In the genomic region with DNA sequence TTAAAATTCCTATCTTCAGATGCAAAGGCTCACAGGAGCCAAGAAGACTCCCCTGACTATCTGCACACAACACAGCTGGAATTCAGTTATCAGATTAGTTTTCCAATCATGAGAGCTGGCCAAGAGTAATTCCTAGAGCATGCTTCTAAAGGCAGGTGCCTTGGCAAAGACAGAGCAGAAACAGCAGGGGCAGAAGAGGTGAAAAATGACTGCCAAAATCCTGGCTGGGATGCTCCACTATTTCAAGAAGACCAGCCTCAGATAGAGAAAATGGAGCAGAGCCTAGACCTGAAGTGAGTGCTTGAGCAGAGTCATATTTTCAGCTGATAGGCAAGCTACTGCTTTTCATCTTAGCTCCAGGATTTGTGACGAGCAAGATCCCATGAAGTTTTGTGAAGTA, we compare ENCODE assay signal across 30 mouse cellular contexts.
DNase-seq lines count a peak whose midpoint lies in the region; ATAC-seq and TF ChIP-seq lines count a peak whose summit lies in the region.
"Had no signal": no experiment of that assay in that cellular context is flagged by ENCODE, and none has a peak within 500 bp of the region (broad histone marks: within the 10 kb centered on the region; RNA-seq: fewer than 3 reads in every experiment).

No protein-coding gene starts in this region.

- no peaks in the 10 kb centered on the region for H3K27me3 ChIP-seq in thymus, adult 2 months (ENCODE audit: control insufficient read depth, insufficient read depth, low read length)
- H3K27me3 ChIP-seq in kidney, embryonic 16.5 days (ENCODE audit: insufficient read depth, low read length): no peaks in the 10 kb centered on the region
- H3K27me3 ChIP-seq: embryonic facial prominence, embryonic 13.5 days; forebrain, embryonic 12.5 days; limb, embryonic 15.5 days; midbrain, embryonic 13.5 days; neural tube, embryonic 15.5 days had no signal

- WGBS in thymus, adult 2 months: 91% methylated on average over 1 of the region's 1 CpGs
- WGBS in kidney, embryonic 16.5 days: 61% methylated on average over 1 of the region's 1 CpGs

- ATAC-seq in kidney, embryonic 16.5 days (ENCODE audit: low FRiP score, low TSS enrichment): no peak
- ATAC-seq: CD4-positive, CD25-positive, alpha-beta regulatory T cell, adult 4 months; forebrain, postnatal 0 days; hindbrain, embryonic 16.5 days; intestine, embryonic 16.5 days; midbrain, embryonic 13.5 days had no signal

- DNase-seq in left cerebral cortex, postnatal 4 days: peak; percentile 33
- DNase-seq in left cerebral cortex, adult 2 months (ENCODE audit: extremely low spot score in 1 of 2, low spot score in 2 of 2): no peak
- peak; percentile 29 for DNase-seq in cerebellum, adult 11 months
- DNase-seq in cerebellum, adult 8-10 months: peak; percentile 16
- DNase-seq in cerebellum, postnatal 25 days: peak; percentile 66 to 73
- DNase-seq in thymus, adult 2 months: no peak
- DNase-seq: adrenal gland, postnatal 25 days; embryo, embryonic 11 days; forebrain, postnatal 0 days; gastrocnemius, postnatal 10 days; heart, postnatal 14 days; kidney, adult 9 months; kidney, postnatal 14 days; lung, adult 2 months; lung, postnatal 10 days; retina, postnatal 1 day; right cerebral cortex, postnatal 14 days; thymus, postnatal 14 days had no signal

- no peaks in the 10 kb centered on the region for H3K9me3 ChIP-seq in kidney, embryonic 16.5 days (ENCODE audit: low read length)
- H3K9me3 ChIP-seq: embryonic facial prominence, embryonic 13.5 days; forebrain, embryonic 12.5 days; limb, embryonic 15.5 days; midbrain, embryonic 13.5 days; neural tube, embryonic 15.5 days had no signal

- H3K9ac ChIP-seq in kidney, embryonic 16.5 days (replicated peaks; ENCODE audit: low read length): no peak overlapping the region
- H3K9ac ChIP-seq: embryonic facial prominence, embryonic 13.5 days; forebrain, embryonic 12.5 days; forebrain, postnatal 0 days; limb, embryonic 15.5 days; liver, embryonic 14.5 days; midbrain, embryonic 13.5 days; neural tube, embryonic 15.5 days had no signal

- H3K27ac ChIP-seq in left cerebral cortex, adult 2 months: no peak overlapping the region
- H3K27ac ChIP-seq in thymus, adult 2 months (ENCODE audit: control insufficient read depth, insufficient read depth, low read length): no peak overlapping the region
- H3K27ac ChIP-seq in kidney, embryonic 16.5 days (ENCODE audit: low read length): no peak overlapping the region
- H3K27ac ChIP-seq: embryonic facial prominence, embryonic 13.5 days; forebrain, embryonic 12.5 days; limb, embryonic 15.5 days; liver, embryonic 14.5 days; macrophage; midbrain, embryonic 13.5 days; neural tube, embryonic 15.5 days had no signal

- intact Hi-C loops in left cerebral cortex, postnatal 4 days (cut with DNase I): no loop called here
- intact Hi-C loops in left cerebral cortex, adult 2 months (cut with DNase I): no loop called here

- no peaks in the 10 kb centered on the region for H3K4me1 ChIP-seq in thymus, adult 2 months (replicated peaks; ENCODE audit: control insufficient read depth, insufficient read depth, low read length)
- H3K4me1 ChIP-seq in kidney, embryonic 16.5 days (ENCODE audit: insufficient read depth, low read length): no peaks in the 10 kb centered on the region
- H3K4me1 ChIP-seq: embryonic facial prominence, embryonic 13.5 days; forebrain, embryonic 12.5 days; limb, embryonic 15.5 days; midbrain, embryonic 13.5 days; neural tube, embryonic 15.5 days had no signal

- no peak for TF ChIP-seq CTCF in left cerebral cortex, adult 2 months (IDR thresholded peaks at IDR 0.05)
- no peak for TF ChIP-seq CTCF in thymus, adult 2 months (IDR thresholded peaks at IDR 0.05; ENCODE audit: borderline replicate concordance, control insufficient read depth, extremely low read depth, insufficient read depth, low read length, poor library complexity)

- no peak overlapping the region for H3K4me2 ChIP-seq in kidney, embryonic 16.5 days (replicated peaks; ENCODE audit: low read depth, low read length)
- H3K4me2 ChIP-seq: embryonic facial prominence, embryonic 13.5 days; forebrain, embryonic 12.5 days; limb, embryonic 15.5 days; midbrain, embryonic 13.5 days; neural tube, embryonic 15.5 days had no signal

- H3K4me3 ChIP-seq in left cerebral cortex, adult 2 months: no peak overlapping the region
- no peak overlapping the region for H3K4me3 ChIP-seq in thymus, adult 2 months (ENCODE audit: control insufficient read depth, insufficient read depth, low read length)
- H3K4me3 ChIP-seq in kidney, embryonic 16.5 days (ENCODE audit: low read length): no peak overlapping the region
- H3K4me3 ChIP-seq: embryonic facial prominence, embryonic 13.5 days; erythroblast, embryonic 14.5 days; forebrain, embryonic 12.5 days; limb, embryonic 15.5 days; midbrain, embryonic 13.5 days; neural tube, embryonic 15.5 days had no signal

- no peak for TF ChIP-seq POLR2A in thymus, adult 2 months (IDR thresholded peaks at IDR 0.05; ENCODE audit: control insufficient read depth, extremely low read depth, insufficient read depth, low read length, poor library complexity)

- no peaks in the 10 kb centered on the region for H3K36me3 ChIP-seq in thymus, adult 2 months (ENCODE audit: control insufficient read depth, insufficient read depth, low read length)
- no peaks in the 10 kb centered on the region for H3K36me3 ChIP-seq in kidney, embryonic 16.5 days (ENCODE audit: insufficient read depth, low read length)
- H3K36me3 ChIP-seq: embryonic facial prominence, embryonic 13.5 days; forebrain, embryonic 12.5 days; limb, embryonic 15.5 days; midbrain, embryonic 13.5 days; neural tube, embryonic 15.5 days had no signal

Comparison
In these comparisons a context has a peak if more than half of its experiments do, and no peak if none do; other contexts are left out.
1. DNase-seq: peak in left cerebral cortex, postnatal 4 days (single experiment), cerebellum, adult 11 months (single experiment), cerebellum, adult 8-10 months (single experiment) and cerebellum, postnatal 25 days (2 of 2); none in left cerebral cortex, adult 2 months (0 of 2) and thymus, adult 2 months (single experiment).